In genomic region chr14:102204881-102205671, GRCm38 (mm10) we compare ENCODE assay signal across 29 mouse cellular contexts.
A peak's percentile ranks its signal among the peaks of the same experiment; 100 is the strongest.
DNase-seq lines count a peak whose midpoint lies in the region; ATAC-seq and TF ChIP-seq lines count a peak whose summit lies in the region.
"Had no signal": no experiment of that assay in that cellular context is flagged by ENCODE, and none has a peak within 500 bp of the region (broad histone marks: within the 10 kb centered on the region; RNA-seq: fewer than 3 reads in every experiment).

No protein-coding gene starts in this region.

- H3K4me2 ChIP-seq in forebrain, embryonic 13.5 days, result no peak overlapping the region
- H3K4me2 ChIP-seq in midbrain, embryonic 15.5 days, result no peak overlapping the region
- H3K4me2 ChIP-seq: embryonic facial prominence, embryonic 12.5 days; heart, embryonic 11.5 days; hindbrain, embryonic 13.5 days; limb, embryonic 15.5 days; liver, embryonic 13.5 days had no signal

- no peak for TF ChIP-seq POLR2A in brain, embryonic 14.5 days (IDR thresholded peaks at IDR 0.05; ENCODE audit: borderline replicate concordance, extremely low read depth, insufficient read depth, insufficient read length, poor library complexity, severe bottlenecking)
- TF ChIP-seq POLR2A in kidney, adult 2 months (IDR thresholded peaks at IDR 0.05; ENCODE audit: low read depth, low read length), result no peak

- no peak for DNase-seq in forebrain, embryonic 10.5 days (ENCODE audit: extremely low spot score, low spot score)
- DNase-seq in brain, embryonic 14.5 days (ENCODE audit: low read depth), result peak; percentile 87
- DNase-seq in kidney, adult 2 months, result no peak
- no peak for DNase-seq in spleen, adult 12 weeks (ENCODE audit: low spot score)
- DNase-seq: adrenal gland, adult 8-10 months; cerebellum, adult 11 months; cerebellum, adult 9-10 months; cerebellum, postnatal 36 days; embryo, embryonic 11 days; gastrocnemius, postnatal 25 days; heart, adult 11 months; heart, postnatal 36 days; kidney, postnatal 25 days; liver, embryonic 13.5 days; lung, adult 18-20 months; lung, postnatal 4 days; thymus, postnatal 14 days had no signal

- H3K27ac ChIP-seq in forebrain, embryonic 13.5 days, result no peak overlapping the region
- no peak overlapping the region for H3K27ac ChIP-seq in forebrain, embryonic 10.5 days
- H3K27ac ChIP-seq in midbrain, embryonic 15.5 days, result no peak overlapping the region
- H3K27ac ChIP-seq in kidney, adult 2 months (ENCODE audit: insufficient read depth, low read depth, low read length), result no peak overlapping the region
- H3K27ac ChIP-seq: embryonic facial prominence, embryonic 12.5 days; hindbrain, embryonic 13.5 days; limb, embryonic 10.5 days; limb, embryonic 15.5 days; liver, embryonic 13.5 days had no signal

- H3K9me3 ChIP-seq in forebrain, embryonic 13.5 days (replicated peaks), result no peaks in the 10 kb centered on the region
- H3K9me3 ChIP-seq in forebrain, embryonic 10.5 days, result no peaks in the 10 kb centered on the region
- H3K9me3 ChIP-seq in megakaryocyte, embryonic 14.5 days, result 0 out of 2 replicates have a peak, but pooled peaks cover 2% of the 10 kb centered on the region
- H3K9me3 ChIP-seq in midbrain, embryonic 15.5 days, result no peaks in the 10 kb centered on the region
- H3K9me3 ChIP-seq: embryonic facial prominence, embryonic 12.5 days; hindbrain, embryonic 13.5 days; limb, embryonic 10.5 days; limb, embryonic 15.5 days; liver, embryonic 13.5 days had no signal

- H3K9ac ChIP-seq in forebrain, embryonic 13.5 days, result no peak overlapping the region
- no peak overlapping the region for H3K9ac ChIP-seq in midbrain, embryonic 15.5 days
- H3K9ac ChIP-seq: embryonic facial prominence, embryonic 12.5 days; hindbrain, embryonic 13.5 days; limb, embryonic 15.5 days; liver, embryonic 13.5 days had no signal

- no peak overlapping the region for H3K4me3 ChIP-seq in forebrain, embryonic 13.5 days
- H3K4me3 ChIP-seq in forebrain, embryonic 10.5 days, result no peak overlapping the region
- peak overlapping the region; percentile 53 for H3K4me3 ChIP-seq in megakaryocyte, embryonic 14.5 days (replicated peaks)
- no peak overlapping the region for H3K4me3 ChIP-seq in midbrain, embryonic 15.5 days
- H3K4me3 ChIP-seq in kidney, adult 2 months (ENCODE audit: insufficient read depth, low read depth, low read length), result no peak overlapping the region
- H3K4me3 ChIP-seq: embryonic facial prominence, embryonic 12.5 days; hindbrain, embryonic 13.5 days; limb, embryonic 10.5 days; limb, embryonic 15.5 days; liver, embryonic 13.5 days had no signal

- 70% methylated on average over 10 of the region's 10 CpGs for WGBS in forebrain, embryonic 13.5 days
- WGBS in forebrain, embryonic 10.5 days, result 90% methylated on average over 10 of the region's 10 CpGs
- WGBS in midbrain, embryonic 15.5 days, result 83% methylated on average over 10 of the region's 10 CpGs
- WGBS in kidney, adult 2 months, result 84% methylated on average over 10 of the region's 10 CpGs

- H3K4me1 ChIP-seq in forebrain, embryonic 13.5 days, result 0 out of 2 replicates have a peak, but pooled peaks cover 3% of the 10 kb centered on the region
- no peaks in the 10 kb centered on the region for H3K4me1 ChIP-seq in forebrain, embryonic 10.5 days
- H3K4me1 ChIP-seq in megakaryocyte, embryonic 14.5 days, result no peaks in the 10 kb centered on the region
- no peaks in the 10 kb centered on the region for H3K4me1 ChIP-seq in midbrain, embryonic 15.5 days
- H3K4me1 ChIP-seq in kidney, adult 2 months (ENCODE audit: control insufficient read depth, insufficient read depth, low read length), result no peaks in the 10 kb centered on the region
- H3K4me1 ChIP-seq: limb, embryonic 15.5 days; liver, embryonic 13.5 days had no signal

- H3K27me3 ChIP-seq in forebrain, embryonic 13.5 days, result no peaks in the 10 kb centered on the region
- no peaks in the 10 kb centered on the region for H3K27me3 ChIP-seq in forebrain, embryonic 10.5 days (ENCODE audit: poor library complexity, severe bottlenecking)
- H3K27me3 ChIP-seq in megakaryocyte, embryonic 14.5 days (replicated peaks), result no peaks in the 10 kb centered on the region
- H3K27me3 ChIP-seq in midbrain, embryonic 15.5 days (replicated peaks), result no peaks in the 10 kb centered on the region
- H3K27me3 ChIP-seq in kidney, adult 2 months (replicated peaks; ENCODE audit: control insufficient read depth, insufficient read depth, low read length), result no peaks in the 10 kb centered on the region
- H3K27me3 ChIP-seq: embryonic facial prominence, embryonic 12.5 days; hindbrain, embryonic 13.5 days; limb, embryonic 15.5 days; liver, embryonic 13.5 days had no signal

- H3K36me3 ChIP-seq in forebrain, embryonic 13.5 days (ENCODE audit: poor library complexity, severe bottlenecking), result no peaks in the 10 kb centered on the region
- no peaks in the 10 kb centered on the region for H3K36me3 ChIP-seq in forebrain, embryonic 10.5 days (replicated peaks)
- no peaks in the 10 kb centered on the region for H3K36me3 ChIP-seq in megakaryocyte, embryonic 14.5 days (replicated peaks; ENCODE audit: low read length)
- no peaks in the 10 kb centered on the region for H3K36me3 ChIP-seq in midbrain, embryonic 15.5 days (replicated peaks)
- no peaks in the 10 kb centered on the region for H3K36me3 ChIP-seq in kidney, adult 2 months (ENCODE audit: control insufficient read depth, insufficient read depth, low read length)
- H3K36me3 ChIP-seq: embryonic facial prominence, embryonic 12.5 days; G1E; hindbrain, embryonic 13.5 days; limb, embryonic 10.5 days; limb, embryonic 15.5 days; liver, embryonic 13.5 days had no signal

- ATAC-seq in forebrain, embryonic 13.5 days, result peak; percentile 96
- no peak for ATAC-seq in megakaryocyte, adult 5-6 weeks (ENCODE audit: poor library complexity, severe bottlenecking)
- peak; percentile 48; the same call in 1 of the 2 replicates for ATAC-seq in midbrain, embryonic 15.5 days (replicated peaks)
- ATAC-seq: intestine, postnatal 0 days; lung, postnatal 0 days had no signal

- no peak for TF ChIP-seq CTCF in brain, embryonic 14.5 days (IDR thresholded peaks at IDR 0.05; ENCODE audit: borderline replicate concordance, extremely low read depth, insufficient read depth, insufficient read length)
- TF ChIP-seq CTCF in kidney, adult 2 months (conservative IDR thresholded peaks at IDR 0.05; ENCODE audit: insufficient read depth, insufficient read length, low read depth, low read length), result no peak
